ENCODE assay signal across 18 mouse cellular contexts in genomic region chr4:96725415-96726055, GRCm38 (mm10). TPM values are rescaled to one million over a fixed set of nuclear protein-coding genes. Genes with fewer than 3 reads are reported as not detected.
A peak's percentile ranks its signal among the peaks of the same experiment; 100 is the strongest.
DNase-seq lines count a peak whose midpoint lies in the region; ATAC-seq and TF ChIP-seq lines count a peak whose summit lies in the region.
"Had no signal": no experiment of that assay in that cellular context is flagged by ENCODE, and none has a peak within 500 bp of the region (broad histone marks: within the 10 kb centered on the region; RNA-seq: fewer than 3 reads in every experiment).

No protein-coding gene starts in this region.

- peak; percentile 47 for DNase-seq in kidney, adult 18-20 months
- DNase-seq in kidney, postnatal 10 days, result no peak
- DNase-seq in brain, embryonic 14.5 days (ENCODE audit: low read depth), result peak; percentile 13
- DNase-seq in kidney, adult 9 months, result peak; percentile 81
- peak; percentile 7 for DNase-seq in lung, postnatal 14 days
- no peak for DNase-seq in cerebellum, postnatal 25 days
- DNase-seq in heart, postnatal 10 days, result no peak
- DNase-seq: gastrocnemius, postnatal 10 days; left cerebral cortex, postnatal 4 days had no signal

- intact Hi-C loops in heart, postnatal 10 days (cut with DNase I), result no loop called here

- H3K9ac ChIP-seq in heart, embryonic 11.5 days (ENCODE audit: low read depth, low read length), result no peak overlapping the region
- H3K9ac ChIP-seq: embryonic facial prominence, embryonic 13.5 days; forebrain, embryonic 13.5 days; heart, embryonic 12.5 days; liver, embryonic 14.5 days had no signal

- TF ChIP-seq POLR2A in brain, embryonic 14.5 days (IDR thresholded peaks at IDR 0.05; ENCODE audit: borderline replicate concordance, extremely low read depth, insufficient read depth, insufficient read length, poor library complexity, severe bottlenecking), result no peak

- TF ChIP-seq CTCF in brain, embryonic 14.5 days (IDR thresholded peaks at IDR 0.05; ENCODE audit: borderline replicate concordance, extremely low read depth, insufficient read depth, insufficient read length), result no peak

- no peak for ATAC-seq in heart, embryonic 11.5 days (replicated peaks; ENCODE audit: insufficient number of reproducible peaks, low FRiP score, low TSS enrichment)
- ATAC-seq: forebrain, embryonic 13.5 days had no signal

- H3K4me2 ChIP-seq in heart, embryonic 11.5 days, result no peak overlapping the region
- H3K4me2 ChIP-seq: embryonic facial prominence, embryonic 13.5 days; forebrain, embryonic 13.5 days; heart, embryonic 12.5 days had no signal

- H3K9me3 ChIP-seq in heart, embryonic 11.5 days (replicated peaks; ENCODE audit: control insufficient read depth, low read length), result no peaks in the 10 kb centered on the region
- H3K9me3 ChIP-seq: embryonic facial prominence, embryonic 13.5 days; forebrain, embryonic 13.5 days; heart, embryonic 12.5 days had no signal

- no peaks in the 10 kb centered on the region for H3K4me1 ChIP-seq in heart, embryonic 11.5 days (ENCODE audit: control insufficient read depth, insufficient read depth, low read length)
- H3K4me1 ChIP-seq: forebrain, embryonic 13.5 days; heart, embryonic 12.5 days had no signal

- no peaks in the 10 kb centered on the region for H3K36me3 ChIP-seq in heart, embryonic 11.5 days (ENCODE audit: control insufficient read depth, insufficient read depth, low read length)
- H3K36me3 ChIP-seq: embryonic facial prominence, embryonic 13.5 days; heart, embryonic 12.5 days had no signal

- no peaks in the 10 kb centered on the region for H3K27me3 ChIP-seq in heart, embryonic 11.5 days (ENCODE audit: control insufficient read depth, insufficient read depth, low read length)
- H3K27me3 ChIP-seq: embryonic facial prominence, embryonic 13.5 days; forebrain, embryonic 13.5 days; heart, embryonic 12.5 days had no signal

- no peak overlapping the region for H3K4me3 ChIP-seq in heart, embryonic 11.5 days (ENCODE audit: low read depth, low read length)
- H3K4me3 ChIP-seq: embryonic facial prominence, embryonic 13.5 days; forebrain, embryonic 13.5 days; heart, embryonic 12.5 days had no signal

- no peak overlapping the region for H3K27ac ChIP-seq in heart, embryonic 11.5 days (ENCODE audit: low read depth, low read length)
- H3K27ac ChIP-seq: embryonic facial prominence, embryonic 13.5 days; forebrain, embryonic 13.5 days; liver, embryonic 14.5 days had no signal

- WGBS in heart, embryonic 11.5 days (ENCODE audit: insufficient replicate concordance), result 70% methylated on average over 5 of the region's 5 CpGs

RNA-seq across cellular contexts. Expression of gene Gm12695, which starts 59.5 kb away (rescaled TPM):
- polyA plus RNA-seq in brain, embryonic 14.5 days (2012; rRNA removed), result not detected in 2 replicates
- polyA plus RNA-seq in heart, embryonic 11.5 days (2014; fragmentation: Nextera tagmentation; extraction: Ambion mirVana), result not detected in 2 replicates
- total RNA-seq in heart, postnatal 10 days (2021), result not detected
- total RNA-seq: gastrocnemius, postnatal 10 days; hematopoietic stem cell, adult 5-6 weeks; layer of hippocampus, postnatal 25 days; megakaryocyte-erythroid progenitor cell, adult 5-6 weeks; neutrophil, adult 5-6 weeks had no signal
- polyA plus RNA-seq: embryonic facial prominence, embryonic 13.5 days; heart, embryonic 12.5 days; liver, embryonic 14.5 days had no signal

Comparison
In these comparisons a context has a peak if more than half of its experiments do, and no peak if none do; other contexts are left out.
1. DNase-seq: peak in kidney, adult 18-20 months (single experiment), brain, embryonic 14.5 days (single experiment), kidney, adult 9 months (single experiment) and lung, postnatal 14 days (single experiment); none in kidney, postnatal 10 days (single experiment), cerebellum, postnatal 25 days (0 of 2) and heart, postnatal 10 days (0 of 2).